Mouse (Mus musculus) small intestine, adult 2 months (tissue): ENCODE results near the gene Cenpm. TPM values are rescaled to one million over a fixed set of nuclear protein-coding genes. Genes with fewer than 3 reads are reported as not detected.
A peak's percentile ranks its signal among the peaks of the same experiment; 100 is the strongest.

ENCODE experiments used
- H3K27ac ChIP-seq: fragments of 200-500 bp; 2 replicates; pipeline ENCODE4 v1.5.1; 2012; ENCODE audit warnings: low read depth, low read length, control low read depth, inconsistent platforms; ENCODE audit not compliant: insufficient read depth
- H3K27me3 ChIP-seq: fragments of 200-500 bp; 2 replicates; pipeline ENCODE4 v1.6.1; 2012; ENCODE audit warnings: mild to moderate bottlenecking, moderate library complexity, low read length, inconsistent platforms; ENCODE audit not compliant: control insufficient read depth, insufficient read depth
- H3K36me3 ChIP-seq: fragments of 200-500 bp; 2 replicates; pipeline ENCODE4 v1.6.1; 2012; ENCODE audit warnings: mild to moderate bottlenecking, low read length, control low read depth, inconsistent platforms; ENCODE audit not compliant: control insufficient read depth, insufficient read depth
- H3K4me1 ChIP-seq: fragments of 200-500 bp; 2 replicates; pipeline ENCODE4 v1.6.1; 2012; ENCODE audit warnings: low read length, inconsistent platforms, mixed read lengths; ENCODE audit not compliant: control insufficient read depth, insufficient read depth, insufficient read length
- H3K4me3 ChIP-seq: fragments of 200-500 bp; 2 replicates; pipeline ENCODE4 v1.5.1; 2012; ENCODE audit warnings: low read depth, mild to moderate bottlenecking, control low read depth, inconsistent platforms, low read length, moderate library complexity
- CTCF ChIP-seq: fragments of 200-500 bp; IDR thresholded peaks from 2 replicates; pipeline ENCODE4 v1.5.1; 2012; ENCODE audit warnings: low read depth, mild to moderate bottlenecking, control low read depth, inconsistent platforms, low read length, moderate library complexity, mixed read lengths; ENCODE audit not compliant: insufficient replicate concordance, insufficient read length; ENCODE audit errors: extremely low read depth
- POLR2A ChIP-seq: fragments of 200-500 bp; IDR thresholded peaks from 2 replicates; pipeline ENCODE4 v1.6.1; 2012; ENCODE audit warnings: low read depth, mild to moderate bottlenecking, control low read depth, inconsistent platforms, low read length, moderate library complexity
- WGBS: fragments of 180-500 bp; shearing (Covaris S2); methylation state at CpG from one replicate; pipeline ENCODE4 v1.1.7; 2018; 5-methylcytosine and 5-hydroxymethylcytosine counted together
- polyA plus RNA-seq: library from polyadenylated mRNA; depleted of rRNA; stranded (reverse); fragments of >200 nt; gene quantifications from 2 replicates; pipeline ENCODE4 v1.2.3, GENCODE M21; 2012

The Cenpm gene
- polyA plus RNA-seq, 1 experiment = 16.4 TPM

- 89% methylated on average over 10 of the region's 10 CpGs for WGBS
- no peak for TF ChIP-seq POLR2A
- TF ChIP-seq CTCF = no peak
- H3K4me1 ChIP-seq = no peaks in the 10 kb centered on the region
- H3K27me3 ChIP-seq = no peaks in the 10 kb centered on the region
- no peak overlapping the region for H3K27ac ChIP-seq
- no peak overlapping the region for H3K4me3 ChIP-seq
- H3K36me3 ChIP-seq = peaks cover 80% of the 10 kb centered on the region
These were observed 55.9 kb downstream of the Cenpm start for GRCm38 (mm10) chr15:82188481-82189240.

- H3K4me3 ChIP-seq = no peak overlapping the region
- peaks cover 80% of the 10 kb centered on the region for H3K36me3 ChIP-seq
- H3K4me1 ChIP-seq = no peaks in the 10 kb centered on the region
- no peak overlapping the region for H3K27ac ChIP-seq
- no peaks in the 10 kb centered on the region for H3K27me3 ChIP-seq
- TF ChIP-seq POLR2A (no peak), CTCF (no peak)
- 94% methylated on average over 1 of the region's 1 CpGs for WGBS
These were observed 56.6 kb downstream of the Cenpm start for GRCm38 (mm10) chr15:82187924-82188323.

GRCm38 (mm10) chr15:82187401-82187800, 57.1 kb downstream of the Cenpm start:
- TF ChIP-seq POLR2A (no peak), CTCF (peak; percentile 20; the same call in 1 of the 2 replicates)
- Histone ChIP-seq H3K27me3 (no peaks in the 10 kb centered on the region), H3K4me1 (no peaks in the 10 kb centered on the region), H3K27ac (no peak overlapping the region), H3K36me3 (peaks cover 79% of the 10 kb centered on the region), H3K4me3 (no peak overlapping the region)
- WGBS = 89% methylated on average over 4 of the region's 4 CpGs

- no peaks in the 10 kb centered on the region for H3K27me3 ChIP-seq
- no peak overlapping the region; the same call in 1 of the 2 replicates for H3K27ac ChIP-seq
- H3K36me3 ChIP-seq = peaks cover 79% of the 10 kb centered on the region
- no peak overlapping the region for H3K4me3 ChIP-seq
- no peak for TF ChIP-seq POLR2A
- TF ChIP-seq CTCF = no peak
- H3K4me1 ChIP-seq = no peaks in the 10 kb centered on the region
- 78% methylated on average over 5 of the region's 5 CpGs for WGBS
These were observed 57.6 kb downstream of the Cenpm start for GRCm38 (mm10) chr15:82186931-82187330.

- no peak overlapping the region for H3K27ac ChIP-seq
- no peaks in the 10 kb centered on the region for H3K27me3 ChIP-seq
- TF ChIP-seq CTCF (no peak), POLR2A (no peak)
- no peak overlapping the region for H3K4me3 ChIP-seq
- peaks cover 80% of the 10 kb centered on the region for H3K36me3 ChIP-seq
- H3K4me1 ChIP-seq = no peaks in the 10 kb centered on the region
- 88% methylated on average over 14 of the region's 14 CpGs for WGBS
These were observed 58.4 kb downstream of the Cenpm start for GRCm38 (mm10) chr15:82186131-82186530.

- H3K4me1 ChIP-seq = no peaks in the 10 kb centered on the region
- H3K4me3 ChIP-seq = no peak overlapping the region
- 86% methylated on average over 14 of the region's 14 CpGs for WGBS
- TF ChIP-seq POLR2A (no peak), CTCF (no peak)
- no peaks in the 10 kb centered on the region for H3K27me3 ChIP-seq
- no peak overlapping the region for H3K27ac ChIP-seq
- peaks cover 86% of the 10 kb centered on the region for H3K36me3 ChIP-seq
These were observed 59.3 kb downstream of the Cenpm start for GRCm38 (mm10) chr15:82185062-82185783.

- TF ChIP-seq POLR2A (no peak), CTCF (no peak)
- Histone ChIP-seq H3K27me3 (no peaks in the 10 kb centered on the region), H3K4me1 (no peaks in the 10 kb centered on the region), H3K4me3 (no peak overlapping the region), H3K36me3 (peaks cover 87% of the 10 kb centered on the region), H3K27ac (no peak overlapping the region)
- 88% methylated on average over 10 of the region's 10 CpGs for WGBS
These were observed 59.9 kb downstream of the Cenpm start for GRCm38 (mm10) chr15:82184656-82185055.
